22 mouse cellular contexts compared by ENCODE assay signal in the genomic region with DNA sequence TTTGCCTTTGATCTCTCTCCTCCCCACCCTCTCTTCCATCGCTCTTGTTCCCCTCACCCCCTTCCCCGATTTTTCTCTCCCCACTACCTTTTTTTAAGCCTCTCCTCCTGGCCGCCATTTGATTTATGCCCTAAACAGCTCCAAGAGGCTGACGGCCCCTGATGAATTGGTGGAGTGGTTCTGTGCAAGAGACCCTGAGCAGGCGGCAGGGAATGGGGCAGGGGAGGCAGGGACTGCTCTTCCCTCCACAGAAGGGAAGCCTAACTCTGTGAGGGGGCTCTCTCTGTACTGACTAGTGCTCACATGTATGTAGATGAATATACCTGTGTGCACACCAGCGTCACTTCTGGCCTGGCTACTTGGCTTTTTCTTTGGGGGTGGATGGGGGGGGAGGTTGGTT. TPM values are rescaled to one million over a fixed set of nuclear protein-coding genes. Genes with fewer than 3 reads are reported as not detected.
DNase-seq lines count a peak whose midpoint lies in the region; ATAC-seq lines count a peak whose summit lies in the region.
"Had no signal": no experiment of that assay in that cellular context is flagged by ENCODE, and none has a peak within 500 bp of the region (broad histone marks: within the 10 kb centered on the region; RNA-seq: fewer than 3 reads in every experiment).

No protein-coding gene starts in this region.

- H3K36me3 ChIP-seq in heart, embryonic 10.5 days = no peaks in the 10 kb centered on the region
- H3K36me3 ChIP-seq in limb, embryonic 10.5 days = no peaks in the 10 kb centered on the region
- no peaks in the 10 kb centered on the region for H3K36me3 ChIP-seq in neural tube, embryonic 12.5 days
- H3K36me3 ChIP-seq: embryonic facial prominence, embryonic 10.5 days; forebrain, embryonic 10.5 days; heart, embryonic 15.5 days; hindbrain, embryonic 10.5 days; hindbrain, embryonic 15.5 days had no signal

- H3K27ac ChIP-seq in heart, embryonic 10.5 days = peak overlapping the region; percentile 13
- H3K27ac ChIP-seq in limb, embryonic 10.5 days = peak overlapping the region; percentile 36; the same call in 1 of the 2 replicates
- H3K27ac ChIP-seq in neural tube, embryonic 12.5 days = no peak overlapping the region
- H3K27ac ChIP-seq: embryonic facial prominence, embryonic 10.5 days; forebrain, embryonic 10.5 days; heart, embryonic 15.5 days; hindbrain, embryonic 10.5 days; hindbrain, embryonic 15.5 days had no signal

- intact Hi-C loops in left cerebral cortex, postnatal 4 days (cut with DNase I) = loop anchor here (10.0 kb wide), 1 partner anchor 1122 kb away; no protein-coding TSS in a partner anchor

- DNase-seq in heart, embryonic 10.5 days (ENCODE audit: low spot score) = no peak
- no peak for DNase-seq in heart, postnatal 4 days
- peak; percentile 32 for DNase-seq in embryo, embryonic 10.5 days (ENCODE audit: low spot score)
- peak; percentile 62 for DNase-seq in limb, embryonic 10.5 days (ENCODE audit: low spot score)
- DNase-seq in left cerebral cortex, postnatal 4 days = no peak
- DNase-seq: adrenal gland, postnatal 25 days; cerebellum, adult 2 months; cerebellum, postnatal 10 days; gastrocnemius, postnatal 10 days; heart, postnatal 14 days had no signal

- H3K9ac ChIP-seq in neural tube, embryonic 12.5 days = no peak overlapping the region
- H3K9ac ChIP-seq: heart, embryonic 15.5 days; hindbrain, embryonic 15.5 days had no signal

- H3K4me3 ChIP-seq in heart, embryonic 10.5 days = no peak overlapping the region
- peak overlapping the region; percentile 17; the same call in 1 of the 2 replicates for H3K4me3 ChIP-seq in limb, embryonic 10.5 days
- no peak overlapping the region for H3K4me3 ChIP-seq in neural tube, embryonic 12.5 days
- H3K4me3 ChIP-seq: embryonic facial prominence, embryonic 10.5 days; forebrain, embryonic 10.5 days; heart, embryonic 15.5 days; hindbrain, embryonic 10.5 days; hindbrain, embryonic 15.5 days had no signal

- peaks cover 23% of the 10 kb centered on the region; the same call in 1 of the 2 replicates for H3K27me3 ChIP-seq in heart, embryonic 10.5 days (ENCODE audit: insufficient read depth, poor library complexity, severe bottlenecking)
- H3K27me3 ChIP-seq in limb, embryonic 10.5 days (ENCODE audit: low read depth, poor library complexity, severe bottlenecking) = 0 out of 2 replicates have a peak, but pooled peaks cover 6% of the 10 kb centered on the region
- no peaks in the 10 kb centered on the region for H3K27me3 ChIP-seq in neural tube, embryonic 12.5 days (replicated peaks)
- H3K27me3 ChIP-seq: CH12.LX; heart, embryonic 15.5 days; hindbrain, embryonic 15.5 days had no signal

- peaks cover 15% of the 10 kb centered on the region for H3K4me1 ChIP-seq in heart, embryonic 10.5 days
- H3K4me1 ChIP-seq in limb, embryonic 10.5 days = peaks cover 12% of the 10 kb centered on the region
- peaks cover 8% of the 10 kb centered on the region for H3K4me1 ChIP-seq in neural tube, embryonic 12.5 days
- H3K4me1 ChIP-seq: embryonic facial prominence, embryonic 10.5 days; forebrain, embryonic 10.5 days; hindbrain, embryonic 10.5 days; hindbrain, embryonic 15.5 days had no signal

- WGBS in heart, embryonic 10.5 days = 35% methylated on average over 6 of the region's 6 CpGs
- 18% methylated on average over 6 of the region's 6 CpGs for WGBS in limb, embryonic 10.5 days
- 30% methylated on average over 6 of the region's 6 CpGs for WGBS in neural tube, embryonic 12.5 days

- H3K4me2 ChIP-seq in neural tube, embryonic 12.5 days (replicated peaks) = peak overlapping the region; percentile 2; the same call in 1 of the 2 replicates
- H3K4me2 ChIP-seq: heart, embryonic 11.5 days; heart, embryonic 15.5 days; hindbrain, embryonic 15.5 days had no signal

- no peaks in the 10 kb centered on the region for H3K9me3 ChIP-seq in heart, embryonic 10.5 days
- H3K9me3 ChIP-seq in limb, embryonic 10.5 days (replicated peaks) = no peaks in the 10 kb centered on the region
- no peaks in the 10 kb centered on the region for H3K9me3 ChIP-seq in neural tube, embryonic 12.5 days
- H3K9me3 ChIP-seq: embryonic facial prominence, embryonic 10.5 days; forebrain, embryonic 10.5 days; heart, embryonic 15.5 days; hindbrain, embryonic 10.5 days; hindbrain, embryonic 15.5 days had no signal

- ATAC-seq in neural tube, embryonic 12.5 days (ENCODE audit: low FRiP score, low read depth) = no peak
- ATAC-seq in CD4-positive, CD25-positive, alpha-beta regulatory T cell, adult 4 months = no peak
- ATAC-seq: activated CD4-positive, CD25-positive, alpha-beta regulatory T cell, adult 4 months; forebrain, embryonic 14.5 days; Patski had no signal

RNA-seq across cellular contexts. Expression of a gene that starts 49.0 kb away (rescaled TPM):
- polyA plus RNA-seq in heart, embryonic 10.5 days (2016; fragmentation: Nextera tagmentation; extraction: Ambion mirVana) = 27.8 and 31.4 TPM in 2 replicates
- total RNA-seq in heart, postnatal 4 days (2021) = 10 to 100 TPM; 18.4 to 21.7 TPM
- polyA plus RNA-seq in limb, embryonic 10.5 days (2016; fragmentation: Nextera tagmentation; extraction: Ambion mirVana) = 37.4 and 45.1 TPM in 2 replicates
- polyA plus RNA-seq in neural tube, embryonic 12.5 days (2016; fragmentation: Nextera tagmentation; extraction: Ambion mirVana) = 21.9 and 27.4 TPM in 2 replicates
- polyA plus RNA-seq in CD4-positive, CD25-positive, alpha-beta regulatory T cell, adult 4 months (2017; shearing (Covaris generic)) = 10 to 100 TPM; 14.0 to 23.1 TPM
- total RNA-seq in left cerebral cortex, postnatal 4 days (2021) = 10 to 100 TPM; 28.7 to 29.0 TPM

Comparison
In these comparisons a context has a peak if more than half of its experiments do, and no peak if none do; other contexts are left out.
1. DNase-seq: peak in embryo, embryonic 10.5 days (single experiment) and limb, embryonic 10.5 days (single experiment); none in heart, embryonic 10.5 days (single experiment), heart, postnatal 4 days (single experiment) and left cerebral cortex, postnatal 4 days (single experiment).